In the genomic region with DNA sequence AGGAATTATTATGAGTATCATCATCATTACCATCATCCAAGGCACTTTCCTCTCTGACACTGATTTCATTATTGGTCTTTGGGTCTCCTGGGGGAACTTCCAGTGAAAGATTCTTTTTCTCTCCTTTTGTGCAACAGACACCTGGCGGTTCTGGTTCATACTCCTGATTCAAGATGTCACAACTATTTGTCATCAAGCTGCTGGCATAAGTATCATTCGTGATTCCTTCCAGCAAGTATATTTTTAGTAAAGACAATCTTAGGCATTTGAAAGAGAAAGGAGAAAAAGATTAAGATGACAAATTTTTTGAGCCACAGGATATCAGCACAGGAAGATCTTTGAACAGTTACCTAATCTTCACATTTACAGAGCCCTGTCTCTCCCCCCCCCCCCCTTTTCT, we compare ENCODE assay signal across 23 mouse cellular contexts. TPM values are rescaled to one million over a fixed set of nuclear protein-coding genes. Genes with fewer than 3 reads are reported as not detected.
A peak's percentile ranks its signal among the peaks of the same experiment; 100 is the strongest.
DNase-seq lines count a peak whose midpoint lies in the region; ATAC-seq and TF ChIP-seq lines count a peak whose summit lies in the region.
"Had no signal": no experiment of that assay in that cellular context is flagged by ENCODE, and none has a peak within 500 bp of the region (broad histone marks: within the 10 kb centered on the region; RNA-seq: fewer than 3 reads in every experiment).

No protein-coding gene starts in this region.

- no peaks in the 10 kb centered on the region for H3K36me3 ChIP-seq in hindbrain, embryonic 13.5 days
- H3K36me3 ChIP-seq: forebrain, embryonic 10.5 days; hindbrain, embryonic 12.5 days had no signal

- intact Hi-C loops in left cerebral cortex, postnatal 25 days (cut with DNase I), result no loop called here
- intact Hi-C loops in left cerebral cortex, adult 2 months (cut with DNase I), result no loop called here

- DNase-seq in left cerebral cortex, postnatal 25 days (ENCODE audit: low spot score in 2 of 2), result peak; percentile 4 to 32
- DNase-seq in left cerebral cortex, adult 2 months (ENCODE audit: extremely low spot score in 1 of 2, low spot score in 2 of 2), result no peak
- peak; percentile 5 to 7 for DNase-seq in right cerebral cortex, adult 2 months (ENCODE audit: low spot score in 2 of 2)
- no peak for DNase-seq in right cerebral cortex, postnatal 25 days
- DNase-seq in telencephalon, adult 2 months (ENCODE audit: low read depth, low spot score), result peak; percentile 13
- DNase-seq: adrenal gland, adult 8-10 months; adrenal gland, postnatal 25 days; cerebellum, adult 18-20 months; cerebellum, adult 9-10 months; cerebellum, postnatal 14 days; gastrocnemius, adult 2 months; gastrocnemius, postnatal 14 days; heart, adult 11 months had no signal

- no peak for TF ChIP-seq CTCF in left cerebral cortex, adult 2 months (IDR thresholded peaks at IDR 0.05)

- H3K4me2 ChIP-seq in hindbrain, embryonic 13.5 days, result no peak overlapping the region
- H3K4me2 ChIP-seq: heart, embryonic 11.5 days; hindbrain, embryonic 12.5 days had no signal

- WGBS in hindbrain, embryonic 13.5 days, result 60% methylated on average over 2 of the region's 2 CpGs

- no peak for ATAC-seq in hindbrain, embryonic 13.5 days (ENCODE audit: low FRiP score)
- ATAC-seq: activated CD4-positive, CD25-positive, alpha-beta regulatory T cell, adult 4 months; CD4-positive, CD25-positive, alpha-beta regulatory T cell, adult 4 months; forebrain, embryonic 14.5 days; hindbrain, embryonic 16.5 days had no signal

- no peak overlapping the region for H3K27ac ChIP-seq in left cerebral cortex, adult 2 months
- H3K27ac ChIP-seq in hindbrain, embryonic 13.5 days, result no peak overlapping the region
- H3K27ac ChIP-seq: forebrain, embryonic 10.5 days; gastrocnemius, adult 2 months; hindbrain, embryonic 12.5 days had no signal

- no peak overlapping the region for H3K4me3 ChIP-seq in left cerebral cortex, adult 2 months
- no peak overlapping the region for H3K4me3 ChIP-seq in hindbrain, embryonic 13.5 days
- H3K4me3 ChIP-seq: forebrain, embryonic 10.5 days; gastrocnemius, adult 2 months; hindbrain, embryonic 12.5 days had no signal

- no peak overlapping the region for H3K9ac ChIP-seq in hindbrain, embryonic 13.5 days
- H3K9ac ChIP-seq: hindbrain, embryonic 12.5 days had no signal

- H3K4me1 ChIP-seq in hindbrain, embryonic 13.5 days (replicated peaks), result no peaks in the 10 kb centered on the region
- H3K4me1 ChIP-seq: forebrain, embryonic 10.5 days; hindbrain, embryonic 12.5 days had no signal

- no peaks in the 10 kb centered on the region for H3K27me3 ChIP-seq in hindbrain, embryonic 13.5 days
- H3K27me3 ChIP-seq: hindbrain, embryonic 12.5 days had no signal

- no peaks in the 10 kb centered on the region for H3K9me3 ChIP-seq in hindbrain, embryonic 13.5 days
- H3K9me3 ChIP-seq: forebrain, embryonic 10.5 days; hindbrain, embryonic 12.5 days had no signal

RNA-seq across cellular contexts. Expression of a gene that starts 50.6 kb away (rescaled TPM):
- 10 to 100 TPM; 17.3 to 18.3 TPM for total RNA-seq in left cerebral cortex, postnatal 25 days (2021)
- total RNA-seq in left cerebral cortex, adult 2 months (2021), result 10 to 100 TPM; 17.3 to 18.7 TPM
- 74.9 and 76.4 TPM in 2 replicates for polyA plus RNA-seq in hindbrain, embryonic 13.5 days (2015; fragmentation: Nextera tagmentation; extraction: Ambion mirVana)
- total RNA-seq: MEL had no signal
- polyA plus RNA-seq: C2C12 had no signal

Comparison
In these comparisons a context has a peak if more than half of its experiments do, and no peak if none do; other contexts are left out.
1. DNase-seq: peak in left cerebral cortex, postnatal 25 days (2 of 2), right cerebral cortex, adult 2 months (2 of 2) and telencephalon, adult 2 months (single experiment); none in left cerebral cortex, adult 2 months (0 of 2) and right cerebral cortex, postnatal 25 days (single experiment).